Mouse (Mus musculus): Measurements from ENCODE around the gene Cdc37.

GRCm38 (mm10) chr9:21168161-21169123 lies 18.7 kb upstream of the Cdc37 start:
- TF ChIP-seq CTCF (IDR thresholded peaks at IDR 0.05; ENCODE audit: control insufficient read depth, insufficient read depth, insufficient read length) (peak; percentile 49), MYOG (IDR thresholded peaks at IDR 0.05; ENCODE audit: control insufficient read depth, extremely low read depth, insufficient read length) (no peak), USF1 (IDR thresholded peaks at IDR 0.05; ENCODE audit: low read depth) (no peak), MYOD1 (IDR thresholded peaks at IDR 0.05; ENCODE audit: control insufficient read depth, insufficient read length, low read depth) (no peak), MAX (IDR thresholded peaks at IDR 0.05) (no peak)
